Mouse (Mus musculus): ENCODE results near the gene Rnaseh1. TPM values are rescaled to one million over a fixed set of nuclear protein-coding genes. Genes with fewer than 3 reads are reported as not detected.

Gene Rnaseh1
- total RNA-seq, 2 experiments from 2014 or later: 11.8 to 15.4 TPM

Small RNAs within 50 kb of the gene (microRNA-seq; reads per million reads assigned to microRNA genes)
- 0 to 0.59 reads per million in 2 experiments for gene Mir6937

Other genes starting within 250 kb of the Rnaseh1 start
- 1 to 10 TPM in 1 of 2 experiments, under 1 TPM in 1; 0.47 to 1.3 TPM for gene Dcdc2c, start 97.2 kb upstream of the Rnaseh1 start, total RNA-seq (2021)
- under 1 TPM; 0.59 to 0.65 TPM for gene Allc, start 67.1 kb upstream of the Rnaseh1 start, total RNA-seq (2021)
- gene Colec11, start 26.2 kb upstream of the Rnaseh1 start, total RNA-seq (2021): under 1 TPM; 0.50 to 0.62 TPM
- gene Rps7, start 13.6 kb upstream of the Rnaseh1 start, total RNA-seq (2021): 100 to 1,000 TPM; 333 to 335 TPM
- gene Adi1, start 25.6 kb downstream of the Rnaseh1 start, total RNA-seq (2021): 10 to 100 TPM; 15.5 to 18.4 TPM
- gene Trappc12, start 100.9 kb downstream of the Rnaseh1 start, total RNA-seq (2021): 10 to 100 TPM; 45.6 to 47.0 TPM
- gene Eipr1, start 102.2 kb downstream of the Rnaseh1 start, total RNA-seq (2021): 10 to 100 TPM; 41.6 to 47.7 TPM

All from layer of hippocampus, postnatal 10 days (tissue).